Mouse (Mus musculus) cerebellum, adult 18-20 months (tissue): ENCODE data around the gene Cldn7.
"Not testable (repeated sequence)": the region's sequence is repeated elsewhere in the genome, so short reads cannot be mapped to it uniquely, and the experiment has no call there.

Experiments used
- DNase-seq, 2 experiments: peaks; one replicate each; pipeline ENCODE4 v3.0.0; 2021

The Cldn7 gene

DNA sequence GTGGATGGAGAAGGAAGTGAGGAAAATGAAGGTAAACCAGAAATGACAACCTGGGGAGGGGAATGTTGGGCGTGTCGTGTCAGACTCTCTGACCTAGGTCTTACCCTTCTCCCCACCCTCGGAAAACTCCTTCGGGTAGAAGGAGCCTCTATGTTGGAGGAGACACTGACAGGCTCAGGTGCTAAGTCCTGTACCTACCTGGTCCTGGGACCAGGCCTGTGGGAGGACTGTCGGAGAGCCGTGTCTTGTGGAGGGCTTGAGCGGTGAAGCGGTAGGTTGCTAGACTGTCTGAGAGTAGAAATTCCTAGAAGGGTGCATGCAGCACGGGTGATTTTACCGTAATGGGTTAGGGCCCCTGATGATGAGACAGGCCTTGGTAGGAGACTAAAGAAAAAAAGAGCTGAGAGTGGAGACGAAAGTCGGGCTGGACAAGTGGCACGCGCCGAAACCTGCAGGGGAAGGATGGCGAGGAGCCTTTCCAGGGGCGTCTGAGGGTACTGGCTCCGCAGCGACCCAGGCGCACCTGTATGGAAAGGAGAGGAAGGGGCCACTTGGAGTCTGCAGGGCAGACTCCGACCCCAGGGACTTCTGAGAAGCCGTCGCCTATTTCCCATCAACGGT, at the start of gene Cldn7:
TSS of gene Cldn7 (plus strand) at position 130 of the 621 bp plus-strand sequence.
- no peak for DNase-seq

GRCm38 (mm10) chr11:69914917-69915430, 49.6 kb upstream of the Cldn7 start:
- no peak for DNase-seq

- no peak for DNase-seq
Observed at GRCm38 (mm10) chr11:69915667-69916627, 48.6 kb upstream of the Cldn7 start.

DNA sequence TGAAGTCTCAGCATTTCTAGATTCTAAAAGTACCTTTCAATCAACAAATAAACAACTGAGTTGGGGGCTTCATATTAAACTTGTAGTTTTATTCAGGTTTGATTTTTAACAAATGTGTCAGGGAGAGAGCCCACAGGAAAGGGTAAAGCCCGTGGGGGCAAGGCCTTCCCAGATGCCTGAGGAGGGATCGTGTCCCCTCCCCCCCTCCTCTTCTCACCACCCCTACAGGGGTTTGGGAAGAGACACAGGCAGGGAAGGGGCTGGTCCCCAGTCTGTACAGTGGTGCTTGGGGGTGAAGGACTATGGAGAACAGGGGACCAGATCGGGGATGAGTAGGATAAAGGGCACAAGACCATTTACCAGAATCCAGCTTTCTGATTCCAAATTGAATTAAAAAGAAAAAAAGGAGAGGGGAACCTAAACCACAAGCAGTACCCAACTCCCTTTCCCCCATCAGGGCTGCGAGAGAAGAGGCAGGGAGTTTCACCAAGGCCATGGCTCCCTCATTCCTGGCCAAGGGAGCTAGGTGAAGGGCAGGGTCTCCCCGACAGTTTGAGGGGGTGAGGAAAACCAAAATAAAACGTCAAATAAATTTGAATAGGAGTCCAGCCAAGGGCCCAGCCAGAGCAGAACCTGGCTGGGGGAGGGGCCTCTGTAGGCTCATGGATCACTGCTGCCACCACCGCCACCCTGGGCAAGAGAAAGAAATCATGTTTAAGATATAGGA, 47.8 kb upstream of the Cldn7 start:
- not testable (repeated sequence) for DNase-seq

GRCm38 (mm10) chr11:69917379-69917948, 47.1 kb upstream of the Cldn7 start:
- DNase-seq, result no peak

- DNase-seq, result no peak
Observed at GRCm38 (mm10) chr11:69918118-69918517, 46.5 kb upstream of the Cldn7 start.

GRCm38 (mm10) chr11:69919053-69919452, 45.5 kb upstream of the Cldn7 start:
- no peak for DNase-seq

DNA sequence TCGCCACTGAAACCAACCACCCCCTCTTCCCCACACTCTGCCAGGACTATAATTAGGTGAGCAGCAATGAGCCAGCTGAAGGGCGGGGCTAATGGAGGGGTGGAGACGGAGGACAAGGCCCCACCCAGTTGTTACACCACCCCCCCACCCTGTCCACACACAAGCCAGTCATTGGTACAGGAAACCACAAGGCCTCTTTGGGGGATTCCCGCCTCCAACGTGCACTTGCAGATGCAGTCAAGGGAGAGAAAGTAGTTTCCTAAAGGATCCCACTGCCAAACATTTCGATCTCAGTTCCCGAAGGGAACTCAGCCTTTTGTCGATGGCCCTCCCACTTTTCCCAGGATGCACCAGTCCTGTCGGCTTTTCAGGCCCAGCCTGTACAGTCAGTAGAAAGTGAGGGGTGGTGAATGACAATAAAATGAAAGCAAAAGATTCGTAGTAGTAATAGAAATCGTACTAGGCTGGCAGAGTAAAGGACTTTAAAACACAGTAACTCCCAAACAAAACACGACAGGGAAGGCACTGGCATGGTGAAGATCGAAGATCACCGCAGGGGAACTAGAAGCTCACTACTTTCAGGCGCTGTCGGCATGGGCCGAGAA, 44.8 kb upstream of the Cldn7 start:
- peak; percentile 39 to 54 for DNase-seq

DNA sequence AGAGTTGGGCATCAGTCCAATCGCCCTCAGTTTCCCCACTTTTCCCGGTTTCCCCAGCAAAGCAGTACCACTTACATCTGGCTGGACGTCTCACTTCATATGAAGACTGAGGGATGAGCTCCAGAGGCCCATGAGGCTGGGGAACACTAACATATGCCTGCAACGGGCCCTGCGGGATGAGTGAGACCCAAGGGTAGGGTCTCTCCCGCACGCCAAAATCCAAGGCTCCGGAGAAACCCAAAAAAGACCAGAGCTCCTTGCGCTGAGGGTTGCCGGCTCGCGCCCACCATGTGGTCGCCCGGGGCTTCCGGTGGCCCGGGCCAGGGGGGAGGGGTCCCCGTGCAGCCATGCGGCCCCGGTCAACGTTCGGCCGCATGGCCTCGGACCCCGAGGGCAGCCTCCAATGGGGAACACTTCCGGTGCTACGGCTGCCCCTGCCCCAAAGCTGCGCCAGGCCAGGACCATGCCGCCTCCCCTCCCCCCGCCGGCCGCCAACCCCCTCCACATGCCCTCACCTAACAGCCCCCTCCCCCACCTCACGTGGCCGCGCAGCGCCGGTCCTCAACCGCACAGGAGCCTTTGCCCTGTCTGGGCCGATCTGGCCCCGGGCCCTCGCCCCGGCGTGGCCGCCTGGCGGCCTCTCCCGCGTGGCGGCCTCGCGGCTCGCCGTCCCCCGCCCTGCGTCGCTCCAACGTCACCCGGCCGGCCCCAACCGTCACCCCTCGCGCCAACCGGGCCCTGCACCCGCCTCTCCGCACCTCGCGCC, 44.1 kb upstream of the Cldn7 start:
- peak in 1 of 2 experiments; percentile 22 for DNase-seq

- peak; percentile 100 for DNase-seq
Observed at GRCm38 (mm10) chr11:69921114-69922011, 43.2 kb upstream of the Cldn7 start, which contains the start of gene Eif5a. Eif5a (minus strand) TSS chr11:69921958.

DNA sequence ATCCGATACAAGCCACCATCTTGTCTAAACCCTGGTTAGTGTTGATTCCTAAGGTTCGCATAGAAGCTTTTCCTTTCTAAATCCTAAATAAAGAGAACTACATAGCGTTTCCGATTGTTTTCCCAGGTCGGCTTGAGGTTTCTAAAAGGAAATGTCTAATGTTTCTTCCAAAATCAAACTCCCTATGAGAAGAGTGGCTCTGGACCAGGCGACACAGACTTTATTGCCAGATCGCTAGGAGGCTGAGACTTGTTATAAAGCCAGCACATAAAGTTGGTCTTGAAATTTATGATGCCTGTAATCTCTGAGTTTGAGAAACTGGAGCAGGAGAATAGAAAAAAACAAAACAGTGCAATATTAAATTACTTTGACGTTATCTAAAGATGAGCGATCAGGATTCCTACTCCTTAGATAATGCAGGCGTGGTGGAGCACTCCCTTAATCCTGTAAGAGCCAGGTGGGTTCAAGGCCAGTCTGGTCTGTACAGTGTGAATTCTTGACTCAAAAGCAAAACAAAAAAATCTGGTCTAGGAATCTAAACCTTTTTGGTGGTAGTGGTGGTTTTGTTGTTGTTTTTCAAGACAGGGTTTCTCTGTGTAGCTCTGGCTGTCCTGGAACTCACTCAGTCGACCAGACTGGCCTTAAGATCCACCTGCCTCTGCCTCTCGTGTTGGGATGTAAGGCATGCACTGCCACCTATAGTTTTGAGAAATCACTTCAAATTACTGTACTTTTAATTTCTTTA, 42.4 kb upstream of the Cldn7 start:
- no peak for DNase-seq

DNA sequence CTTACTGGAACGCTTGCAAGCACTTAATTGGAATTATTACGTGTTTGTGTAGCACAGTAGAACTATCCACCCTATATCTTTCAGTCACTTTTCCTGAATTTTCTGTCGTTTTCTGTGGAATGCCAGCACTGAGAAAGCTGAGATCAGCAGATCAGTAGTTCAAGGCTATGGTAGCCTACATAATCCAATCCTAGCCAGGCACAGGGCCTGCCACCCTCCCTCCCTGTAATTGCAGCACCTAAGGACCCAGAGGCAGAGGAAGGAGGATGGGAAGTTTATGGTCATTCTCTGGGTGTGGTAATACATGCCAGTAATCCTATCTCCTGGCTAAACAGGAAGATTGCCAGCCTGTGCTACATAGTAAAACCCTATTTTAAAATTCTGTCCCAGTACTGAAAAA, 41.8 kb upstream of the Cldn7 start:
- no peak for DNase-seq

DNA sequence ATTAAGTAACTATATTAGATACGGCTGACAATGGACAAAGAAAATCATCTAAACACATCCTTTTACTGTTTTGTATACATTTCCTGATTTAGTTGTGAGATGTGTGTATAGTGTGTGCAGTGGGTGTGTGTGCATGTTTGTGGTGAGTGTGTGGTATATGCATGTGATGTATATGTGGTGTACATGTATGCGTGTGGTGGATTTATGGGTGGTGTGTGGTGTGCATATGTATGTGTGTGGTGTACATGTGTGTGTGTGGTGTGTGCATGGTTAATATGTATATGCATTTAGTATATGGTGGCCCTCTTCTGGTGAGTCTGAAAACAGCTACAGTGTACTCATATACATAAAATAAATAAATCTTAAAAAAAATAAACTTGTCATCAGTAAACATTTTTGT, 37.1 kb upstream of the Cldn7 start:
- no peak for DNase-seq

- DNase-seq, result no peak
Observed at GRCm38 (mm10) chr11:69929712-69930111, 34.9 kb upstream of the Cldn7 start.

DNA sequence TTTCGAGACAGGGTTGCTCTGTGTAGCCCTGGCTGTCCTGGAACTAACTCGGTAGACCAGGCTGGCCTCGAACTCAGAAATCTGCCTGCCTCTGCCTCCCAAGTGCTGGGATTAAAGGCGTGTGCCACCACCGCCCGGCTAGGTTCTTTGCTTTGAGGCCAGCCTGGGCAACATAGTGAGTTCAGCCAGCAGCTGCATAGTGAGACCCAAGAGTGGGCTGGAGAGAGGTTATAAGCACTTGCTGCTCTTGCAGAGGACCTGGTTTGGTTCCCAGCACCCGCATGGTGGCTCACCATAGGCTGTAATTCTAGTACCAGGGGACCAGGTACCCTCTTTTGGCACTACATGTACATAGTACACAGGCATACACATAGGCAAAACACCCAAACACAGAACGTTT, 34.4 kb upstream of the Cldn7 start:
- not testable (repeated sequence) for DNase-seq

GRCm38 (mm10) chr11:69930967-69931537, 33.5 kb upstream of the Cldn7 start:
- DNase-seq, result no peak

DNA sequence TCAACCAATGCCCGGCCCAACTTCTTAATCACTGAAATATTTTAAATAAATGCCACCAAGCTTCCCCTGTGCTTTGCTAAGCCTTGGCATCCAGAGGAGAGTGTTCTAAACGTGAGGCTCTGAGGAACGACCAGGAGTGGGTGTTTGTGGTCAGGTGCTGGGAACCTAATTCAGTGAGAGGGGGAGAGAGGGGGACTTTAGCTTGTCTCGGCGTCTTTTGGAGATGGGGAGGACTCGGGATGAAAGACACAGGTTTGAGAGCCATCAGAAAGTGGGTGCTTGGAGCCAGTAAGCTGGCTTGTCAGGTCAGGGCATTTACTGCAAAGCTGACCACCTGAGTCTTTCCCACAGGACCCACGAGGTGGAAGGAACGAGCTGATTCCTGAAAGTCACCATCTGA, 32.8 kb upstream of the Cldn7 start:
- no peak for DNase-seq

GRCm38 (mm10) chr11:69932254-69932653, 32.3 kb upstream of the Cldn7 start:
- DNase-seq, result no peak

GRCm38 (mm10) chr11:69933066-69933465, 31.5 kb upstream of the Cldn7 start:
- no peak for DNase-seq
